Mouse (Mus musculus): ENCODE measurements at regions not wholly inside any gene's neighbourhood (a gene's known extent, or its start where the extent isn't known, plus 50 kb on each side); places are given as distances from the start of the nearest gene placed in this dataset.

DNA sequence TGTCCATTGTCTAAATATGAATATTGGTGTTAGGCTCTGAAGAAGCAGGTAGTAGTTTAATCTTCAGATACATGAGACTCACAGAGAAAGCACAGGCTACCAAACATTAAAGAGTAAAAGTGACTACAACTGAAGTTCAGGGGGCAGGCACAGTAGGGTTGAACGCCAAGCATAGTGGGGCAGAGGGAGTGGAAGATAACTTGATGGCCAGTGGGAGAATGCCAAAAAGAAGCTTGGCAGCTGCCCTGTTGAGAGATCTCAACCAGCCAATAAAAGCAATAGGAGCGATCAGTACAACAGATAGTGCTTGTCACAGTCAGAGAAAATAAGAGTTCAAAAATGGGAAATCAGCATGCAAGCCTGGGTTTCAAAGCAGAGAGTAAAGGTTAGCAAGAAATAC lies 125.4 kb upstream of the Cblb start:
- Histone ChIP-seq H3K4me1 (ENCODE audit: control insufficient read depth, insufficient read depth) (no peaks in the 10 kb centered on the region), H3K36me3 (replicated peaks; ENCODE audit: control insufficient read depth, insufficient read depth, low read length) (no peaks in the 10 kb centered on the region), H3K4me3 (ENCODE audit: low read depth, low read length) (no peak overlapping the region), H3K4me2 (ENCODE audit: low read depth, low read length) (no peak overlapping the region), H3K27me3 (ENCODE audit: control insufficient read depth, insufficient read depth, low read length) (no peaks in the 10 kb centered on the region), H3K9me3 (replicated peaks; ENCODE audit: control insufficient read depth, low read length) (no peaks in the 10 kb centered on the region), H3K27ac (ENCODE audit: low read depth) (no peak overlapping the region), H3K9ac (replicated peaks; ENCODE audit: low read depth, low read length) (no peak overlapping the region)
- DNase-seq (ENCODE audit: low spot score): no peak
- no peak for ATAC-seq (ENCODE audit: insufficient read depth, low read depth)
- WGBS: 69% methylated on average over 2 of the region's 2 CpGs
- TF ChIP-seq EP300 (IDR thresholded peaks at IDR 0.05; ENCODE audit: low read depth) (no peak), CTCF (IDR thresholded peaks at IDR 0.05; ENCODE audit: low read depth) (no peak)

DNA sequence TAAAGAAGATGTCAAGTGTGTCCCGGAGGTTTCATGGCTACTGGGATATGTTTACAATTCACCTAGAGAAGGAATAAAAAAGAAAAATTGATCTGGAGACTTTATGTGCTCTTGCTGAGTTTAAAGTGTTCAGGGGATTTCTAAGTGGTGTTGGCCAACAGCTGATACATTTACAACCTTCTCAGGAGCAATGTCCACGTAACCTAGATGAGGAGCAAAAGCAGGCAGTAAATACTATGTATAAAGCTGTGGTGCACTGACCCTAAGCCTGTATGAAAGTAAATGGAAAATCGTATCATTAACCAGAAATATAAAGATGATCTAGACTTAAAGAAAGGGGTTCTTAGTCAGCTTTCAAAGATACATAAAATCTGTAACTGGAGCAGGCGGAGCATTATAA lies 124.3 kb upstream of the Cblb start:
- TF ChIP-seq CTCF (IDR thresholded peaks at IDR 0.05; ENCODE audit: low read depth) (no peak), EP300 (IDR thresholded peaks at IDR 0.05; ENCODE audit: low read depth) (no peak)
- WGBS: 88% methylated on average over 4 of the region's 4 CpGs
- no peak overlapping the region for H3K27ac ChIP-seq (ENCODE audit: low read depth)
- H3K9me3 ChIP-seq (replicated peaks; ENCODE audit: control insufficient read depth, low read length): no peaks in the 10 kb centered on the region
- no peak for ATAC-seq (ENCODE audit: insufficient read depth, low read depth)
- H3K27me3 ChIP-seq (ENCODE audit: control insufficient read depth, insufficient read depth, low read length): no peaks in the 10 kb centered on the region
- no peak overlapping the region for H3K4me2 ChIP-seq (ENCODE audit: low read depth, low read length)
- no peak overlapping the region for H3K4me3 ChIP-seq (ENCODE audit: low read depth, low read length)
- H3K36me3 ChIP-seq (replicated peaks; ENCODE audit: control insufficient read depth, insufficient read depth, low read length): no peaks in the 10 kb centered on the region
- H3K9ac ChIP-seq (replicated peaks; ENCODE audit: low read depth, low read length): no peak overlapping the region
- DNase-seq (ENCODE audit: low spot score): no peak
- H3K4me1 ChIP-seq (ENCODE audit: control insufficient read depth, insufficient read depth): no peaks in the 10 kb centered on the region

- H3K27me3 ChIP-seq (ENCODE audit: control insufficient read depth, insufficient read depth, low read length): no peaks in the 10 kb centered on the region
- no peak overlapping the region for H3K4me2 ChIP-seq (ENCODE audit: low read depth, low read length)
- WGBS: 87% methylated on average over 3 of the region's 3 CpGs
- ATAC-seq (ENCODE audit: insufficient read depth, low read depth) (no peak), DNase-seq (ENCODE audit: low spot score) (no peak)
- H3K9me3 ChIP-seq (replicated peaks; ENCODE audit: control insufficient read depth, low read length): 0 out of 2 replicates have a peak, but pooled peaks cover 5% of the 10 kb centered on the region
- H3K9ac ChIP-seq (replicated peaks; ENCODE audit: low read depth, low read length): no peak overlapping the region
- H3K27ac ChIP-seq (ENCODE audit: low read depth): no peak overlapping the region
- H3K4me1 ChIP-seq (ENCODE audit: control insufficient read depth, insufficient read depth): no peaks in the 10 kb centered on the region
- H3K36me3 ChIP-seq (replicated peaks; ENCODE audit: control insufficient read depth, insufficient read depth, low read length): no peaks in the 10 kb centered on the region
- H3K4me3 ChIP-seq (ENCODE audit: low read depth, low read length): no peak overlapping the region
- TF ChIP-seq EP300 (IDR thresholded peaks at IDR 0.05; ENCODE audit: low read depth) (no peak), CTCF (IDR thresholded peaks at IDR 0.05; ENCODE audit: low read depth) (no peak)
These were observed 121.0 kb upstream of the Cblb start for GRCm38 (mm10) chr16:51910046-51910445.

- no peak overlapping the region for H3K9ac ChIP-seq (replicated peaks; ENCODE audit: low read depth, low read length)
- no peak overlapping the region for H3K4me3 ChIP-seq (ENCODE audit: low read depth, low read length)
- H3K4me1 ChIP-seq (ENCODE audit: control insufficient read depth, insufficient read depth): no peaks in the 10 kb centered on the region
- no peak overlapping the region for H3K27ac ChIP-seq (ENCODE audit: low read depth)
- H3K36me3 ChIP-seq (replicated peaks; ENCODE audit: control insufficient read depth, insufficient read depth, low read length): no peaks in the 10 kb centered on the region
- TF ChIP-seq EP300 (IDR thresholded peaks at IDR 0.05; ENCODE audit: low read depth) (no peak), CTCF (IDR thresholded peaks at IDR 0.05; ENCODE audit: low read depth) (no peak)
- WGBS: 67% methylated on average over 6 of the region's 6 CpGs
- H3K27me3 ChIP-seq (ENCODE audit: control insufficient read depth, insufficient read depth, low read length): no peaks in the 10 kb centered on the region
- ATAC-seq (ENCODE audit: insufficient read depth, low read depth): no peak
- DNase-seq (ENCODE audit: low spot score): no peak
- H3K9me3 ChIP-seq (replicated peaks; ENCODE audit: control insufficient read depth, low read length): 0 out of 2 replicates have a peak, but pooled peaks cover 5% of the 10 kb centered on the region
- no peak overlapping the region for H3K4me2 ChIP-seq (ENCODE audit: low read depth, low read length)
These were observed 119.8 kb upstream of the Cblb start for GRCm38 (mm10) chr16:51911109-51911765.

GRCm38 (mm10) chr16:51915034-51915928 lies 115.7 kb upstream of the Cblb start:
- Histone ChIP-seq H3K27ac (ENCODE audit: low read depth) (no peak overlapping the region), H3K9me3 (replicated peaks; ENCODE audit: control insufficient read depth, low read length) (0 out of 2 replicates have a peak, but pooled peaks cover 5% of the 10 kb centered on the region), H3K9ac (replicated peaks; ENCODE audit: low read depth, low read length) (no peak overlapping the region), H3K4me3 (ENCODE audit: low read depth, low read length) (no peak overlapping the region), H3K27me3 (ENCODE audit: control insufficient read depth, insufficient read depth, low read length) (no peaks in the 10 kb centered on the region), H3K4me2 (ENCODE audit: low read depth, low read length) (no peak overlapping the region), H3K36me3 (replicated peaks; ENCODE audit: control insufficient read depth, insufficient read depth, low read length) (no peaks in the 10 kb centered on the region), H3K4me1 (ENCODE audit: control insufficient read depth, insufficient read depth) (no peaks in the 10 kb centered on the region)
- TF ChIP-seq EP300 (IDR thresholded peaks at IDR 0.05; ENCODE audit: low read depth) (no peak), CTCF (IDR thresholded peaks at IDR 0.05; ENCODE audit: low read depth) (no peak)
- 72% methylated on average over 17 of the region's 17 CpGs for WGBS
- no peak for DNase-seq (ENCODE audit: low spot score)
- no peak for ATAC-seq (ENCODE audit: insufficient read depth, low read depth)
